Mouse (Mus musculus) heart, postnatal 0 days (tissue): ENCODE results near the gene Fam92b. TPM values are rescaled to one million over a fixed set of nuclear protein-coding genes. Genes with fewer than 3 reads are reported as not detected.

Experiments
- ATAC-seq: fragments of 200-750 bp; cut with Nextera tagmentation; 2 replicates; pipeline ENCODE4 v1.8.0; 2017; ENCODE audit warnings: low read depth, moderate number of reproducible peaks, moderate library complexity; ENCODE audit not compliant: insufficient read depth
- DNase-seq: peaks from one replicate; pipeline ENCODE4 v3.0.0-alpha.2; 2016; ENCODE audit warnings: low spot score
- H3K27ac ChIP-seq: fragments of 300-500 bp; sonication (generic); 2 replicates; pipeline ENCODE4 v1.5.1; 2014; ENCODE audit warnings: low read depth, mild to moderate bottlenecking
- H3K27me3 ChIP-seq: fragments of 300-500 bp; sonication (generic); 2 replicates; pipeline ENCODE4 v1.6.1; 2014; ENCODE audit warnings: low read length, mixed read lengths; ENCODE audit not compliant: control insufficient read depth, insufficient read depth
- H3K36me3 ChIP-seq: fragments of 300-500 bp; sonication (generic); replicated peaks from 2 replicates; pipeline ENCODE4 v1.6.1; 2014; ENCODE audit warnings: low read length, mixed read lengths; ENCODE audit not compliant: control insufficient read depth, insufficient read depth
- H3K4me1 ChIP-seq: fragments of 300-500 bp; sonication (generic); 2 replicates; pipeline ENCODE4 v1.6.1; 2014; ENCODE audit warnings: antibody characterized with exemption; ENCODE audit not compliant: control insufficient read depth, insufficient read depth
- H3K4me2 ChIP-seq: fragments of 300-500 bp; sonication (generic); 2 replicates; pipeline ENCODE4 v1.6.1; 2014; ENCODE audit warnings: low read depth, mild to moderate bottlenecking, low read length, moderate library complexity
- H3K4me3 ChIP-seq: fragments of 300-500 bp; sonication (generic); 2 replicates; pipeline ENCODE4 v1.5.1; 2014; ENCODE audit warnings: low read depth, low read length
- H3K9ac ChIP-seq: fragments of 300-500 bp; sonication (generic); replicated peaks from 2 replicates; pipeline ENCODE4 v1.6.1; 2014; ENCODE audit warnings: low read depth, low read length, mixed read lengths
- H3K9me3 ChIP-seq: fragments of 300-500 bp; sonication (generic); replicated peaks from 2 replicates; pipeline ENCODE4 v1.6.1; 2016; ENCODE audit warnings: low read length; ENCODE audit not compliant: control insufficient read depth
- CTCF ChIP-seq: IDR thresholded peaks from 2 replicates; pipeline ENCODE4 v1.5.1; 2016; ENCODE audit warnings: antibody characterized with exemption, control low read depth, low read depth
- EP300 ChIP-seq: IDR thresholded peaks from 2 replicates; pipeline ENCODE4 v1.6.1; 2016; ENCODE audit warnings: antibody characterized with exemption, low read depth
- whole genome bisulfite sequencing: fragments of 180-500 bp; shearing (Covaris S2); extraction: QIAGEN DNeasy Blood & Tissue Kit; methylation state at CpG from one replicate; pipeline ENCODE4 v1.1.7; 2014; 5-methylcytosine and 5-hydroxymethylcytosine counted together
- polyA plus RNA-seq: library from polyadenylated mRNA; unstranded; fragments of >200 nt; fragmentation: Nextera tagmentation; extraction: Ambion mirVana; gene quantifications from 2 replicates; pipeline ENCODE4 v1.2.1, GENCODE M21; 2015
- total RNA-seq: library from RNA; depleted of rRNA; stranded (reverse); fragments of >200 nt; gene quantifications from 2 replicates; pipeline ENCODE4 v1.2.3, GENCODE M21; 2014; ENCODE audit warnings: low replicate concordance

Gene Fam92b
- total and polyA plus RNA-seq, 2 experiments from 2014 or later: not detected

DNA sequence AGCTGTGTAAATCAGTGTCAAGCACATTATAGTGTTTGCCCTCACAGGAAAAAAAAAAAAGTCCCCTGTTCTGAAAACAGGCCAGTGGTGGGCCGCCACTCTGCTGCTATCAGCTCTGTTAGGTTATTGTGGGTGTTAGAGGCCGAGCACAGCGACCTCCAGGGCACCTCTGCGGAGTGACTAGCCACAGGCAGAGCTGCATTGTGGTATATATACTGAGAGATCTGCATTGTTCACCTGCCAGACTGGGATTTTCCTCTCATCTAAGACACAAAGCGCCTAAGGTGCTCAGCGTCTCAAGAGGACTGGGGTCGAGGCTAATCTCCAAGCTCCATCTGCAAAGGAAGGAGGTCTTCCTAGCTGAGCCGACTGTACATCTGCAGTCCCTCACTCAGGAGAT lies 13.9 kb downstream of the Fam92b start:
- H3K27me3 ChIP-seq: no peaks in the 10 kb centered on the region
- H3K9ac ChIP-seq: no peak overlapping the region
- H3K4me3 ChIP-seq: no peak overlapping the region
- TF ChIP-seq CTCF: no peak
- no peak for TF ChIP-seq EP300
- H3K4me2 ChIP-seq: no peak overlapping the region
- H3K9me3 ChIP-seq: no peaks in the 10 kb centered on the region
- no peak overlapping the region for H3K27ac ChIP-seq
- H3K4me1 ChIP-seq: no peaks in the 10 kb centered on the region
- 68% methylated on average over 8 of the region's 8 CpGs for WGBS
- DNase-seq: no peak
- peaks cover 10% of the 10 kb centered on the region; the same call in 1 of the 2 replicates for H3K36me3 ChIP-seq
- ATAC-seq: no peak

- Histone ChIP-seq H3K9me3 (no peaks in the 10 kb centered on the region), H3K4me1 (no peaks in the 10 kb centered on the region), H3K36me3 (peaks cover 10% of the 10 kb centered on the region; the same call in 1 of the 2 replicates), H3K27ac (no peak overlapping the region), H3K4me2 (no peak overlapping the region), H3K27me3 (no peaks in the 10 kb centered on the region), H3K9ac (no peak overlapping the region), H3K4me3 (no peak overlapping the region)
- TF ChIP-seq EP300 (no peak), CTCF (no peak)
- no peak for DNase-seq
- no peak for ATAC-seq
- WGBS: 73% methylated on average over 5 of the region's 5 CpGs
Measured at GRCm38 (mm10) chr8:120162404-120162752, 14.9 kb downstream of the Fam92b start.

GRCm38 (mm10) chr8:120161658-120162403 lies 15.4 kb downstream of the Fam92b start:
- ATAC-seq (no peak), DNase-seq (no peak)
- Histone ChIP-seq H3K36me3 (peaks cover 10% of the 10 kb centered on the region; the same call in 1 of the 2 replicates), H3K4me2 (no peak overlapping the region), H3K4me1 (no peaks in the 10 kb centered on the region), H3K4me3 (no peak overlapping the region), H3K9me3 (no peaks in the 10 kb centered on the region), H3K9ac (no peak overlapping the region), H3K27me3 (no peaks in the 10 kb centered on the region), H3K27ac (no peak overlapping the region)
- no peak for TF ChIP-seq EP300
- no peak for TF ChIP-seq CTCF
- 72% methylated on average over 16 of the region's 16 CpGs for WGBS

- Histone ChIP-seq H3K9ac (no peak overlapping the region), H3K4me3 (no peak overlapping the region), H3K4me2 (no peak overlapping the region), H3K4me1 (no peaks in the 10 kb centered on the region), H3K36me3 (peaks cover 10% of the 10 kb centered on the region; the same call in 1 of the 2 replicates), H3K27me3 (no peaks in the 10 kb centered on the region), H3K9me3 (no peaks in the 10 kb centered on the region), H3K27ac (no peak overlapping the region)
- TF ChIP-seq EP300 (no peak), CTCF (no peak)
- DNase-seq (no peak), ATAC-seq (no peak)
- 86% methylated on average over 8 of the region's 8 CpGs for WGBS
Measured at GRCm38 (mm10) chr8:120160366-120160765, 16.9 kb downstream of the Fam92b start.

- H3K9me3 ChIP-seq: no peaks in the 10 kb centered on the region
Measured at GRCm38 (mm10) chr8:120152636-120153035, 24.6 kb downstream of the Fam92b start.

GRCm38 (mm10) chr8:120151151-120151550 lies 26.1 kb downstream of the Fam92b start:
- no peak overlapping the region for H3K27ac ChIP-seq
- H3K9me3 ChIP-seq: no peaks in the 10 kb centered on the region
- no peak overlapping the region for H3K4me3 ChIP-seq
- H3K36me3 ChIP-seq: peaks cover 34% of the 10 kb centered on the region
- DNase-seq: no peak
- ATAC-seq: no peak
- no peak overlapping the region for H3K4me2 ChIP-seq
- no peaks in the 10 kb centered on the region for H3K27me3 ChIP-seq
- no peaks in the 10 kb centered on the region for H3K4me1 ChIP-seq
- no peak for TF ChIP-seq CTCF
- no peak for TF ChIP-seq EP300
- WGBS: 63% methylated on average over 9 of the region's 9 CpGs
- H3K9ac ChIP-seq: no peak overlapping the region

More at GRCm38 (mm10) chr8:120152636-120153035, 24.6 kb downstream of the Fam92b start:
- Histone ChIP-seq H3K4me1 (no peaks in the 10 kb centered on the region), H3K27ac (no peak overlapping the region), H3K27me3 (no peaks in the 10 kb centered on the region), H3K9ac (no peak overlapping the region), H3K36me3 (peaks cover 30% of the 10 kb centered on the region), H3K4me2 (no peak overlapping the region), H3K4me3 (no peak overlapping the region)
- ATAC-seq: no peak
- DNase-seq: no peak
- no peak for TF ChIP-seq EP300
- no peak for TF ChIP-seq CTCF
- WGBS: 64% methylated on average over 7 of the region's 7 CpGs
